Mouse (Mus musculus): ENCODE results near the gene Pak6. TPM values are rescaled to one million over a fixed set of nuclear protein-coding genes. Genes with fewer than 3 reads are reported as not detected.

Gene Pak6
- polyA plus RNA-seq, 1 experiment, result 12.3 TPM

DNA sequence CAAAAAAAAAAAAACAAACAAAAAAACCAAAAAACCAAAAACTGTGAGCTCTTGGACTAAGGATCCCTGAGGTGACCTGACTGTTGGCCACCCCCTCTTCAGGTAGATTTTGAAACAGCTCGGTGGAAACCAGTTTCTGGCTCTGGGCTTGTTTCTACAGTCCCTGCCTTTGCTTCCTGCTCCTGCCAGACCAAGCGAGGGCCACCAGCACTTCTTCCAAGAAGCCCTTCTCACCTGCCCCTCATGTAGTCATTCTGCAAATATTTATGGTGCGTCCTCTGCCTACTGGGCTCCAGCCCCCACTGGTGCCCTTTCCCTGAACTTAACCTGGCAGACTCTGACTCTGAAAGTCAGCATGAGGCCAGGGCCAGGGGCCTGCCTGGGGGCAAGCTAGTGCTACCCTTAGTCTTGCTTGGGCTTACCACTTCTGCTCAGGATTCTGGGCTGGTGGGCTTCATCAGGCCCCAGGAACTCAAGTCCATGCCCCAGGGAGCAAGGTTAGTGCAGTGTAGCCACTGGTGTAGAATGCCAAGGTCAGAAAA lies 1.9 kb downstream of the Pak6 start:
- no peak for DNase-seq (ENCODE audit: low spot score)

DNA sequence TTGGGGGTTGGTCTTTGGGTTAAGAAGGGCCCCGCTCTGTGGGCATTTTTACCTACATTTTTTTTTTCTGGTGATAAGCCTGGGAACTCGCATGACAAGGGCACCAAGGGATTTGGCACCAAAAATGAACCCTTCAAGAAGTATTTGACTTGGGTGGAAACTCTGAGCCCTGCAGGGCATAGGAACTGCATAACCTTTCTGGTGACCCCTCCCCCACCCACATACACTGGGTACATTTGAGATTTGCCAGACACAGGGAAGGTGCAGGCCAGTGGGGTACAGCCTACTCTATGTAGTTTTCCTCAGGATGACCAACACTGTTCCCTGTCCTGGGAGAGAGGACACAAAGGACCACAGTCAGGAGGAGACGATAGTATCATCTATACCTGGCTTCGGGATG lies 2.5 kb downstream of the Pak6 start:
- DNase-seq (ENCODE audit: low spot score), result no peak

DNA sequence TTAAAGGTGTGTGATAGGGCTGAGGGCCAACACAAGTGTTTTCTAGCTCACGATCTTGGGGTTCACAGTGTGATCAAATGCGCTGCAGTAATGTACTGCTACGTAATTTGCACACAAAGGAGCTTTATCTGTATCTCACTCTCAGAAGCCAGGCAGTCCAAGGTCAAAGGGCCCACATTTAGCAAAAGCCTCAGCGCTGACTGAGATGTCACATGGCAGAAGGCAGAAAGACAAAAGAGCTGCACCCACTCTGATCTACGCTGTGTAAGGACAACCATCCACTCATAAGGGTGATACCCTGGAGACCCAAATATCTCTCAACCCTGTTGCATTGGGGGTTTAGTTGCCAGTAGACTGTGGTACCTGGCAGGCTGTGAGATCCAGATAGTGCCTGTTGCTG lies 4.1 kb downstream of the Pak6 start:
- DNase-seq (ENCODE audit: low spot score), result no peak

DNA sequence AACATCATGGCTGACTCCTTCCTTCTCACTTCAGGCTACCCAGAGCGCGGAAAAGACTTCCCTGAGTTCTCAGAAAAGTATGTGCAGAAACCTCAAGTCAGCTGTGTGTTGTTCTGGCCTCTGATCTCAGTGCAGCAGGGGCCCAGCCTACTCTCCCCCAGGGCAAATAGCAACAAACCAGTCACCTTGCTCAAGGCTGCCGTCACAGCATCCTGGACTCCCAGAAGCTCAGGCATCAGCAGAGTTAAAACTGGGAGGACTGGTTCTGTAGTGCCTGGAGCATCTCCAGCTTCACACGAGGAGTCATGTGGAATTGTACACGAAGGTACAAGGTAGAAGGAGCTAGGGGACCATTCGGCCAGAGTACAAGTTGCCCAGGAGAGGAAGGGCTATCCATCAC lies 6.1 kb downstream of the Pak6 start:
- DNase-seq (ENCODE audit: low spot score), result no peak

DNA sequence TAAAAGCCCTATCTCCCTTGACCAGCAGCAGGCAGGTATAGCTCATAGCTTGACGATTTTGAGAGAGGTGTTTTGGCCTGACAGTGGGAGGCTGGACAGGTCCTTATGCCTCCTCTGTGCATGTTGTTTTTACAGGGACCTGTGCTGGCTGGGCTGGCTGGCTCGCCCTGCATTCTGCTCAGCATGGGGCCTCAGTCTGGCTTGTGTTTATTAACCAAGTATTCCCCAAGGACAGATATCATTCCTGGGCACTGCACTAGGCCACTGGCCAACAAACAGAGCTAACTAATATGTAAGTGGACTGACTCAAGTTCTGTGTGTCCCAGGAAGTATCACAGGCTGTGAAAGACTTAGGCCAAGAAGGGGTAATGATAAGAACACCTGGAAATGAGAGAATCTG lies 6.7 kb downstream of the Pak6 start:
- DNase-seq (ENCODE audit: low spot score), result no peak

DNA sequence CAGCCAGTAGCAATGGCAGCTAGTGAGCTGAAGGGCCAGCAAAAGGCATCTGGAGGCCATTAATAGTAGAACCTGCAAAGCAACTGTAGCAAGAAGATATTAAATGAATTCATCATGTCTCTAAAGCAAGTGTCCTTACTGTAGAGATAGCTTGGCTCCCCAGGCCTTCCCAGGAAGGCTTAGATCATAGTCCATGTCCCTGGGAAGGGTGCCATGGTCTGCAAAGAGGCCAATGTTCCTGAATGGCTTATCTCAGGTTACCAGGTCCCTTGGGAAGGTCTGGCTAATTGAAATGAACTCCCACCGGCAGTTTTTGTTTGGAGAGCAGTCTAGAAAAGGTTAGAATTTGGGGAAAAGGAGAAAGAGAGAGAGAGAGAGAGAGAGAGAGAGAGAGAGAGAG lies 8.6 kb downstream of the Pak6 start:
- DNase-seq (ENCODE audit: low spot score), result no peak

DNA sequence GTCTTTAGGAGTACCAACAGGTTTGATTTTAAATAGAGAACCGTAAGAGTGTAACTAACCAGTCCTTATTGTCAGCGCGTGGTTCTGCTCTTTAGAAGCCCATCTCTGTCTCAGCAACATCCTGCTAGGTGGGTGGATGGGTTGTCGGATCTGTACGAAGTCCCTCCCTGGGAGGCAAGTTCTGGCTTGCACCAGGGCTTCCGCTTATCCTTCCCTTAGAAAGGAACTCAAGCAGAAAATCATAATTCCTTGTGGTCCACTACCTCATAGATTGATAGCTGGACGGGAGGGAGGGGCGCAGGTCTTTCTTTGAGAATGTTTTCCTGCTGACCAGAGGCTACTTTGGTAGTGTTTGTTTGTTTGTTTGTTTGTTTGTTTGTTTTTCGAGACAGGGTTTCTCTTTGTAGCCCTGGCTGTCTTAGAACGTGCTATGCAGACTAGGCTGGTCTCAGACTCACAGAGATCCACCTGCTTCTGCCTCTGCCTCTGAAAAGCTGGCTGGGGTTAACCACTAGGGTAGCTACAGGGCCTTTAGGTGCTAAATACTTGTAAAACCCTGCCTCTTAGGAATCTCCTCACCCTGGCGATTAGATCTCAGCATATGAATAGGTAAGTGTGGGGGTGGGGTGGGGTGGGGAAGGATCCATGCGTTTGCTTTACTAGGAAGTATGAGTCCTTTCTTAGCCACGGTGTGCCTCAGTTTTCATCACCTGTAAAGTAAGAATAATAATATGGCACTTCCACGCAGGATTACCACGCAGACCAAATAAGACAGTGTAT lies 10.8 kb downstream of the Pak6 start:
- no peak for DNase-seq (ENCODE audit: low spot score)

DNA sequence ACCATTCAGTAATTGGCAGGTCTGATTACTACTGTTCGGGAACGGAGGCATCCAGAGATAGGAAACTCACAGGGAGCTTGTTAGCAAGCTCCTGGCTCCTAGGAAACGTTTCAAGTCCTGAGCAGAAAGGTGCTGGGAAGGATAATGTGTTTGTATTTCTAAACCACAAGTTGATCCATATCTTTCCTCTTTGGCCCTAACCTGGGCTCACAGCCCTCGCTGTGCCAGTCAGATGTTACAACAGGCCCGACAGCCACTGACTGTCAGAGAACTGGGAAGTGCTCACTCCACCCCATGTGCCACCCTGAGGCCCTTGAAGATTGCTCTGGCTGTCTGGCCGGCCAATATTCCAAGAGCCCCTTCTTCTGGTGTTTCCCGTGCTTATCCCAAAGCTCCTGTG lies 11.4 kb downstream of the Pak6 start:
- no peak for DNase-seq (ENCODE audit: low spot score)

DNA sequence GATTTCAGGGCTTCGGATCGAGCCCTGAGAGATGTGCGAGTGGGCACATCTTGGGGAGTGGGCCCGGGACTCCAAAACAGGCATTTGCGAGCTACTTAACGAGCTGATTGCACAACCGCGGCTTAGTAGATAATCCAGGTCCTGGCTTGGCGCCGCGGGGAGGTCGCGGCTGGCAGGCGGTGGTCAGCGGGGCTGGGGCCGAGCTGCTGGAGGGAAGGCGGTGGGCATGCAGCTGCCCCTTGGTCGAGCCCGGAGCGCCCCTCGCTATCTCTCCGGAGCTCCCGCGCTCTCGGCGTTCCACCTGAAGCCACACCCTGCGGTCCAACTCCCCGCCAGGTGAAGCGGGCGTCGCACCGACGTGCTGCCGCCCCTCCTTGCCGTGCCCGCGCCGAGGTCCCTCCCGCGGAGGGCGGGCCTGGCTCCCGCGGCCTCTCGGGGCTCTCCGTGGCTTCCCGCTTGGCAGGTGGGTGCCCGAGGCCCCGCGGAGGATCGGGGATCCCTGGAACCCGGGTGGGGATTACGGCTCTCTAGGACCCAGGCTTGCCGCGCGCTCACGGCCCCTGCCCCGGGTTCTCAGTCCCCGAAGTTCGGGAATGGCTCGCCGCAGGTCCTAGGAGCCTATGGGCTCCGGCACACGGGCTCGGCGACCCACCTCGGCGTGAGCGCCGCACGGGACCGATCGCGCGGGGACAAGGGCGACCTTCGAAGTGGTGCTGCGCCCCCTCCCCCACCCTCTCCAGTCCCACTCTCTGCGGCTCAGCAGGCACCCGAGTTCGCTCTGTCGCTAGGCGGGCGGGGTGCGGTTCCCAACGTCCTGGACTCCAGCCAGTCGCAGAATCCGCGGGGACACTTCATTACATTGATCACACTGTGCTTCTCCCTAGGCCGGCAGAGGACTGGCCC lies 14.0 kb downstream of the Pak6 start:
- DNase-seq (ENCODE audit: low spot score), result peak; percentile 58

DNA sequence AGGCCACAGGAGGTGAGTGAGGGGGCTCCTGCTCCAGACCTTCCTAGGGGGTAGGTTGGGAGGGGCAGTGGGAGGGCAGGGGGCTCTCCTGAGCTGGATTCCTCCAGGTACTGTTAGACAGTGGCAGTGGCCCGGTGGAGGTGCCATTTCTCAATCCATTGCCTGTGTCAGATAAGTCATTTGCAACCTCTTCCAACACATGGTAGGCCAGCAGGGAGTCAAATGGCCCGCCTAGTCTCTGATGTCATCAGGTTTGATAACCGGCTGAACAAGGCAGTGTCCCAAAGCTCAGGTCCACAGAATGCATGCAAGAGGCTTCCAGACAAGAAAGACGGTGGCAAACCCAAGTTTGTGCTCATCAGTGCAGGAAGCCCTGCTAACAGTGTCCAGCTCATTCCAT lies 14.7 kb downstream of the Pak6 start:
- no peak for DNase-seq (ENCODE audit: low spot score)

DNA sequence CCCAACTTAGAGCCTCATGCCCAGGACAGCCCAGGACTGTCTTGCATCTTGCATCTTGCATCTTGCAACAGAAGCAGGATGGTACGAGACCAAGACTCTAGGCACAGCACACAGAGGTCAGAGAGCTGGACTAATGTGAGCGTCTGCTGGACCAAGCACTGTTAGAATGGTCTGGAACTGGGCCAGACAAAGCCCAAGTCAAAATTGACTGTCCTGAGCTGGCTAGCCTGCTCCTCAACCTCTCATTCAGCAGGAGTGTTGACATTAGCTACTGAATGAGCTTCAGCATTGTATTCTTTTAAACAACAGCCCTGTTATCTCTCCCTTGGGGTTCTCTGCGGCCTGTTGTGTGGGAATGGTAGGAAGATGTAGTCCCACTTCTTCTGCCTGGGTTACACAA lies 16.5 kb downstream of the Pak6 start:
- DNase-seq (ENCODE audit: low spot score), result no peak

DNA sequence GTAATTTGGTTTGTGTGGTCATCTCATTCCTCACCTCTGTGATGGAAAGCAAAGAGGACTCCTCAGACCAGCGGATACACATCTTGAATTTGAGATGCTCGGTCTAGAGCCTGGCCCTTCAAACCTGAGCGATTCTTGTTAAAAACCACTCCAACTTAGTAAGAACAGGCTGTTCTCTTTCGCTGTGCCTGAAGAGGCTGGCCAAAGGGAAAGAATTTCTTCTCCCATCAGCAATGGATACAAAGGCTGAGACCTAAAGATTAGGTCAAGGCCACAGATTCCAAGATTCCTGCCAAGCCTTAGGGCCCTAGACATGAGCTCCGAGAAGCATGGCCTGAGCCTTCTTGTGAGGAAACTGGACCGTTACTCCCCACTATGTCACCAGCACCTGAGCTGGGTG lies 17.8 kb downstream of the Pak6 start:
- no peak for DNase-seq (ENCODE audit: low spot score)

DNA sequence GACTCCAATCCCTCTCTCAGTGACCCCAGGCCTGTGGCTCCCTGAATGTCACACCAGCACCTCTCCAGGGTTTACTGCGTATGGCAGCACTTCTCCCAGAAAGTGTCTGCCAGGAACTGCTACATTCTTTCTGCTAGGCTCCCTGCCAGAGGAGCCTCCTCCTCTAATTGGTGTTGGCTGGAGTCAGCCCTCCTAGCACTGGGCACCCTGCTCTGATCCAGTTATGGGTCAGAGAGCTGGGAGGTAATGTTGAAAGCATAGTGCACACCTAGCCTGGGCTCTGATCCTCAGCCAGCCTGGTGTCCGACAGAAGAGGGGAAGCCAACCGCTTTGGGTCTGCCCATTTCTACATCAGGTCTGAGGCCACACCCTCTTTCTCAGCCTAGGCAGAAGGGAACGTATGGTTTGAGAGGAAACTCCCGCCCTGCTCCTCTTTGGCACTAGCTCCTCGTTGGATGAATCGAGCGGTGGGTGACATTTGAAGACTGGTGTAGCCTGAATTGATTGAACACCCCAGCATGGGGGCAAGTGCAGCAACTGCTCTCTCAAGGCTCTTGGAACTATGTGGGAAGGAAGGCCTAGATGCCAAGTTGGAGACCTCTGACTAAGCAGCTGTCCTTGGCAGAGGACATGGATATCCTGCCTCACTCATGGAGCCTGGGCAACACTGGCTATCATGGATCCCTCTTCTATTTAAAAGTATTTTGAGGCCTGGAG lies 19.6 kb downstream of the Pak6 start:
- DNase-seq (ENCODE audit: low spot score), result no peak

DNA sequence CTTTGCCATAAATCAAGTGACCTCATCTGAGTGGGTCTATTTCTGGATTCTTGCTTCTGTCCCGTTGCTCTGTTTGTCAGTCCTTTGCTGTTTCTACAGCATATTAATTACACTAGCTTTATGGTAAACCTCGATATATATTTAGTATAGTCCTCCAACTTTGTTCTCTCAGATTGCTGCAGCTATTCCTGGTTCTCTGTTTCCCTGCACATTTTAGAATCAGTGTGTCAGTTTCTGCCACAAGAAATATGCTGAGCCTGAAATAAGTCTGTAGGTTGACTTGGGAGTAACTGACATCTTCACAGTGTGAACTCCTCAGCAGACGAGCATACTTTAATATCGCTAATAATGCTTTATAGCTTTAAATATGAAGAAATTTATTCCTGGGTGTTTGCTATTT lies 22.0 kb downstream of the Pak6 start:
- DNase-seq (ENCODE audit: low spot score), result no peak

DNA sequence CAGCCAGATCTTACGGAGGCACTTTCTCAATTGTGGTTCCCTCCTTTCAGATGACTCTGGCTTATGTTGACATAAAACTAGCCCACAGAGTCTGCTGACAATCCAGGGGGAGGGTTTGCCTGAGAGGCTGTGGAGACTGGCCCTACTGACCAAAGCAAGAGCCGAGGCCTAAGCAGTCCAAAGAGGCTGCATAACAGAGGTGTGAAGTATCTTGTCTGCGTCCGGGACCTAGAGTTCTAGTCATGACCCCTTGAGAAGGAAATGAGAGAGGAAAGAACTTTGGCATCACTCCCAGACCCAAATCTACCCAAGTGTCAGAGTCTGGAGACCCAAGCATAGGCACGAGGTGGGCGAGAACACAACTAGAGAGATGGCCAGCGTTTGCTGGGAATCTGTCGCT lies 23.6 kb downstream of the Pak6 start:
- no peak for DNase-seq (ENCODE audit: low spot score)

DNA sequence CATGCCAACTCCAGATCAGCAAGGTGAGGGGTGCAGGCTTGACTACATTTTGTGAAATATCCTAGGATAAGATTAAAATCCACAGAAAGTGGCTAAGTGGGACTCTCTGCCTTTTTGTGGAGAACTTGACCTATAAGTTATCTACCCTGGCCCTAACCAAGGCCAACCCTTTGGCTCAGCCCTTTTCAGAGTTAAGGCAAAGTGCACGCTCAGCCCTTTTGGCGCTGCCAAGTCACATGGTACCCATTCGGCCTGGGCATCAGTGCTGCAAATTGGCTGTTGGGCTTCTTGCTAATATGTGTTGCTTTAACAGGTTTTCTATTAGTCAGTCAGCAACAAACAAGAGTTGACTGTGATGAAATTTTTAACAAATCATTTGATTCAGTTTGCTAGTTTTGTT lies 24.7 kb downstream of the Pak6 start:
- DNase-seq (ENCODE audit: low spot score), result no peak

DNA sequence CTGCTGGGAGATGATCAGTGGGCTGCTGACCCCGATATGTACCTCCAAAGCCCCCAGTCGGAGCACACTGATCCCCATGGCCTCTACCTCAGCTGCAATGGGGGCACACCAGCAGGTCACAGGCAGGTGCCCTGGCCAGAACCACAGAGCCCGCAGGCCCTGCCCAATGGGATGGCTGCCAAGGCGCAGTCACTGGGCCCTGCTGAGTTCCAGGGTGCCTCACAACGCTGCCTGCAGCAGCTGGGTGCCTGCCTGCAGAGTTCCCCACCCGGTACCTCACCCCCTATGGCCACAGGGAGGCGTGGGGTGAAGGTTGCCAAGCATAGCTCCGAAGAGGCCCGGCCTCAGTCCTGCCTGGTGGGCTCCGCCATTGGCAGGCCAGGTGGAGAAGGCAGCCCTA lies 26.8 kb downstream of the Pak6 start:
- DNase-seq (ENCODE audit: low spot score), result no peak

DNA sequence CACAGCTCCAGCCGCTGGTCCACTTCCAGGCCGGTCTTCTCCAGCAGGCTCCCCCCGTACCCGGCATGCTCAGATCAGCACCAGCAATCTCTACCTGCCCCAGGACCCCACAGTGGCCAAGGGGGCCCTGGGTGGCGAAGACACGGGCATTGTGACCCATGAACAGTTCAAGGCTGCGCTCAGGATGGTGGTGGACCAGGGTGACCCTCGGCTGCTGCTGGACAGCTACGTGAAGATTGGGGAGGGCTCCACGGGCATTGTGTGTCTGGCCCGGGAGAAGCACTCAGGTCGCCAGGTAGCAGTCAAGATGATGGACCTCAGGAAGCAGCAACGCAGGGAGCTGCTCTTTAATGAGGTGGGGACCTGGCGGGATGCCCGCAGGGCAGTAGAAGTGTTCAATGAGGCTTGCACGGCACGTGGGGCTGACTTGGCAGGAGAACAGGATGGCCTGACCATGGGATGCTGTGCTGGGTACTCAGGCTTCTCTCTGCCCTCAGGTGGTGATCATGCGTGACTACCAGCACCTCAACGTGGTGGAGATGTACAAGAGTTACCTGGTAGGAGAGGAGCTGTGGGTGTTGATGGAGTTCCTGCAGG lies 30.4 kb downstream of the Pak6 start:
- DNase-seq (ENCODE audit: low spot score), result no peak

DNA sequence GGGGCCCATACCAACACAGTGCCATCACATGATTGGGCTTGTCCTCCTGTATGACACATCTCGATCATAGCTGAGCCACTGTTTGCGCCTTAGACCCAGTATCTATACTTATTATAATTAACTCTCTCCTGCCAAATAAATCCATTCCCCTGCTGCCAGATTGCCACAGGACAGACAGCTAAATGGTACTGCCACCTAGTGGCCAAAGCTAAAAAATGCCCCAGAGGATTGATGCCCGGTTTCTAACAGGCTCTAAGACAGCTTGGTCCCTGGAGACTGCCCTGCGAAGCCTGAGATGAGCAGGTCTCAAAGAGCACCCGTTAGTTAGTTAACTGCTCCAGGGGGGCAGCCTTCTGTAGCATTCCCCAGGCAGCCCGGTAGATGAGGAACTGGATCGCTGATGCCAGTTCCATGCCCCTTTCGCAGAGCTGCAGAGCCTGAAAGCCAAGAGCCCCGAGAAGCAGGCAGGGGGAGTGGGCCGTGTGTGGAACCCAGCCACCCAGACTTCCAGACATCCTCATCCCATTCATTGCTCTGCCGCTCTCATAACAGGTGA lies 32.7 kb downstream of the Pak6 start:
- DNase-seq (ENCODE audit: low spot score), result no peak

DNA sequence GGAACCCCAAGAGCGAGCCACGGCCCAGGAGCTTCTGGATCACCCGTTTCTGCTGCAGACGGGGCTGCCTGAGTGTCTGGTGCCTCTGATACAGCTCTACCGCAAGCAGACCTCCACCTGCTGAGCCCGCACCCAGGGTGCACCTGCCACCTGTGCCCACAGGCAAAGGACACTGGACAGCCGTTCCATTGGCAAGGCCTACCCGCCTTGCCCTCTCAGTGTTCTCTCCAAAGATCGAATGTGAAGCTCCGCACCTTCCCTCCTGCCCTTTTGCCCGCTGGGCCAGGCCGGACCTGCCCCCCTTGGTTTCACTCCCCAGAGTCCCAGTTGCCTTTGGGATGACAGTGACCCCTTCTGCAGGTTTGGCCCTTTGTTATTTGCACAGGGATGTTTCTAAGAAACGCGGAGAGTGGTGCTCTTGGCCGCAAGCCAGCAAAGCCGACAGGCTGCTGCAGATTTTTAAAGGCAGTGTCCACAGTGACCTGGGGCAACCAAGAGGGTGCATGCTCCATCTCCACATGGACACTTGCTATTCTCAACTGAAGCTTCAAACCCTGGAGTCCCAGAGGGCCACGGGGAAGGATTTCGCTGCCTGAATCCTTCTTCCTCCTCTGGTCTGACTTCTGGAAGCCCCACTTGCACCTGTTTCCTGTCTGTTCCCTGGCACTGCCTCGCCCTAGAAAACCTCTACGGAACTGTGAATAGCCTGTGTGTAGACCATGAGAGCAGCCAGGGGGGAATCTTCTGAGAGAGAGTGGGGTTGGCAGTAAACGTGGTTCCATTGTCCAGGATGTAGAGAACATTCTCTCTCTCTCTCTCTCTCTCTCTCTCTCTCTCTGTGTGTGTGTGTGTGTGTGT lies 33.6 kb downstream of the Pak6 start:
- DNase-seq (ENCODE audit: low spot score), result no peak
